Mouse (Mus musculus): Measurements from ENCODE around the gene Xxylt1. TPM values are rescaled to one million over a fixed set of nuclear protein-coding genes. Genes with fewer than 3 reads are reported as not detected.
A peak's percentile ranks its signal among the peaks of the same experiment; 100 is the strongest.

The Xxylt1 gene
- polyA plus RNA-seq, 1 experiment from 2014 or later = 11.7 TPM

DNA sequence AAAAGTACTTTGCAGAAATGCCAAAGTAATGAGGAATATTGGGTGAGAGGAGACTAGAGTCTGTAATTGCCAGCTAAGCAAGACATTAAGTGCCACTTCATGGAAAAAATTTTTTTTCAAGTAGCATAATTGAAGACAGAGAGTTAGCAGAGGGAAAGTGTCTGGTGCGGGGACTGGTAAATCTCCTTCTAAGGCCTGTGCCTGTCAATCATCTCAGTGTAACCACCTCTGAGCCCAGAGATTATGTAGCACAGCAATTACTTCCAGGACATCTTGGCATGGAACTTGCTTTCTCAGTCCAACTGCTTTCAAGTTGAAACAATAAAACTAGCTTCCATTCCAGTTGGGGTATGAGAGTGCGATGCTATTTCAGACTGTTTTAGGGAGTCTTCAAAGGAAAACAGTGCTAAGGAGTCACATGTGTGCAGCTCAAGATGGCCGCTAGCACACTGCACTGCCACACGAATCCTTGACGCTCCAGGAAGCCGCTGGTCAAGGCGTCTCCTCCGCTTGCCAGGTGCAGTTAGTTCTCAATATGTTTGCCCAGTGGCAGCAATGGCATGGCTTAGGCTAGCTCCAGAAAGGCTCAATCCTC lies 45.5 kb downstream of the Xxylt1 start:
- peak; percentile 53; the same call in 1 of the 2 replicates for ATAC-seq (ENCODE audit: low read depth)

DNA sequence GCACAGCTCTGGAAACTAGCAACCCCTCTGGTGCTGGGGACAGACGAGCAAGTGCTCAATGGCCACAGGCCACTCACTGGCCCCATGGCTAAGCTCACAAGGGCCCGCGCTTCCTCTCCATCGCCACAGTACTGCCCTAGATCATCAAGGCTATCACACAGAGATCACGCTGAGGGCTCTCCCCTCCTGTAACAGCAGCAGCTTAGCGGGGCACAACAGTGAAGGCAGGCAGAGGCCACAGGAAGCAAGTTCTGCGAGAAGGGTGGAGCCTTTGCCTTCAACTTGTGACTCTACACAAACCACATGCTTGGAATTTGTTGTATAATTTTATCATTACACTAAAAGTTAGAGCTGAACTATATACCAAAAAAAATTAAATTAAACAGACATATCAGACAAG lies 46.0 kb downstream of the Xxylt1 start:
- WGBS = 40% methylated on average over 7 of the region's 7 CpGs
- no peak overlapping the region for H3K9ac ChIP-seq (ENCODE audit: low read length)
- H3K27me3 ChIP-seq (ENCODE audit: control insufficient read depth, insufficient read depth, low read depth, low read length) = no peaks in the 10 kb centered on the region
- H3K27ac ChIP-seq (ENCODE audit: low read length) = peak overlapping the region; percentile 55; the same call in 1 of the 2 replicates
- H3K4me2 ChIP-seq (ENCODE audit: low read depth, low read length) = no peak overlapping the region
- H3K36me3 ChIP-seq (ENCODE audit: control insufficient read depth, insufficient read depth, low read length) = no peaks in the 10 kb centered on the region
- peaks cover 15% of the 10 kb centered on the region for H3K4me1 ChIP-seq (replicated peaks; ENCODE audit: control insufficient read depth, insufficient read depth, low read length)
- no peak overlapping the region for H3K4me3 ChIP-seq (ENCODE audit: low read length)
- ATAC-seq (ENCODE audit: low read depth) = peak; percentile 63
- H3K9me3 ChIP-seq (ENCODE audit: control insufficient read depth, low read length) = no peaks in the 10 kb centered on the region

More for the DNA sequence above, 45.5 kb downstream of the Xxylt1 start:
- Histone ChIP-seq H3K9me3 (ENCODE audit: control insufficient read depth, low read length) (no peaks in the 10 kb centered on the region), H3K4me1 (replicated peaks; ENCODE audit: control insufficient read depth, insufficient read depth, low read length) (peaks cover 15% of the 10 kb centered on the region), H3K4me3 (ENCODE audit: low read length) (no peak overlapping the region), H3K27ac (ENCODE audit: low read length) (no peak overlapping the region), H3K36me3 (ENCODE audit: control insufficient read depth, insufficient read depth, low read length) (no peaks in the 10 kb centered on the region), H3K27me3 (ENCODE audit: control insufficient read depth, insufficient read depth, low read depth, low read length) (no peaks in the 10 kb centered on the region), H3K9ac (ENCODE audit: low read length) (no peak overlapping the region), H3K4me2 (ENCODE audit: low read depth, low read length) (no peak overlapping the region)
- 76% methylated on average over 8 of the region's 8 CpGs for WGBS

DNA sequence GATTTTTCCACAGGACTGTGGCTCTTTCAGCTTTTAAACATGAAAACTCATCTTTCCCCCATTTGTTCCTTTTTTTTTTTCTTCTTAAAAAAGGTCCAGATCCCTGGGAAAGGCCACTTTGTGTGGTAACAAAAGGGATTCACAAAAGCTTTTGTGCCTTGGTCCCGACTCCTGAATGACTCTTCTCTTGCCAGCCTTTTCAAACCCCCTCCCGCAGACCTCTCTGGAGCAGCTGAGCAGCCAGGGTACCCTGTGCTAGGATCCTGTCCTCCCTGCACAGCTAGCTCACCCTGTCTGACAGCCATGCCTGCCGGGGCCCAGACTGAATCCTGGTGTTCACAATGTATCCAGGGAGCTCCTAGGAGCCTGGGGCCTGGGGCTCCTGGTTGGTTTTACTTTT lies 47.2 kb downstream of the Xxylt1 start:
- Histone ChIP-seq H3K27ac (ENCODE audit: low read length) (no peak overlapping the region), H3K9ac (ENCODE audit: low read length) (no peak overlapping the region)
- WGBS = 85% methylated on average over 3 of the region's 3 CpGs

DNA sequence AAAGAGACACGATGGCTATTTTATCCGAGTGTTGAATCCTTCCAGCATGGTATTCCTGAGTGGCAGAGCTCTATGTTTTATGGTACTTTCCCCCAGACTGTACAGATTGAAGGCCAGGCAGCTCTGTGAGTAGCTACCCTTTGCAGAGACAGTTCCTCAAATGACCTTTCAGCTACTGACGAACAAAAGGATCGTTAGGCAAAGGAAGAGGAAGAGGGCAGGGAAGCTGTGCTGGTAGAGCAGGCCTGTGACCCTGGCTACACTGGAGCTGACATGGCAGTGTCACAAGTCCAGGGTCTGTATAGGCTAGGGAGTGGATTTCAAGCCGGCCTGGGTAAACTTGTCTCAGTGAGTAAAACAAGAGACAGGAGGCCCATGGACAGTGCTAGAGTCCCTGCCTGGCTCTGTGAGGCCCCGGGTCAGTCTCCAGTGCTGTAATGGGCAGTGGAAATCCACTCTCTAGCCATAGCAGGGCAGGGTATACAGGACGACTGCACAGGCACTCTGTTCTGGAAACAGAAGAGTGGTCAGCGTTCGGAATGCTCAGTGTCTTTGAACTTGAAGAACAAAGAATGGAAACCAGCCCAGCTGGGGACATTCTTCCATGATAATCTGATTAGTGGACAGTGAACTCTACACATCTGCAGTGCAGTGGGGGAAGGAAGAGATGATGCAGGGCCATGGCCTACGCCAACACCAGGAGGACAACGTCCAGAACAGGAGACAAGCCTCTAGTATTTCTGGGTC lies 51.3 kb downstream of the Xxylt1 start:
- Histone ChIP-seq H3K4me2 (ENCODE audit: low read depth, low read length) (no peak overlapping the region), H3K27me3 (ENCODE audit: control insufficient read depth, insufficient read depth, low read depth, low read length) (no peaks in the 10 kb centered on the region), H3K36me3 (ENCODE audit: control insufficient read depth, insufficient read depth, low read length) (no peaks in the 10 kb centered on the region), H3K27ac (ENCODE audit: low read length) (no peak overlapping the region), H3K9ac (ENCODE audit: low read length) (no peak overlapping the region), H3K4me1 (replicated peaks; ENCODE audit: control insufficient read depth, insufficient read depth, low read length) (peaks cover 4% of the 10 kb centered on the region), H3K4me3 (ENCODE audit: low read length) (no peak overlapping the region), H3K9me3 (ENCODE audit: control insufficient read depth, low read length) (no peaks in the 10 kb centered on the region)
- no peak for ATAC-seq (ENCODE audit: low read depth)
- 62% methylated on average over 11 of the region's 11 CpGs for WGBS

More for the DNA sequence above, 47.2 kb downstream of the Xxylt1 start:
- H3K9me3 ChIP-seq (ENCODE audit: control insufficient read depth, low read length) = no peaks in the 10 kb centered on the region
- no peaks in the 10 kb centered on the region for H3K36me3 ChIP-seq (ENCODE audit: control insufficient read depth, insufficient read depth, low read length)
- no peak overlapping the region for H3K4me3 ChIP-seq (ENCODE audit: low read length)
- no peaks in the 10 kb centered on the region for H3K27me3 ChIP-seq (ENCODE audit: control insufficient read depth, insufficient read depth, low read depth, low read length)
- peaks cover 15% of the 10 kb centered on the region for H3K4me1 ChIP-seq (replicated peaks; ENCODE audit: control insufficient read depth, insufficient read depth, low read length)
- ATAC-seq (ENCODE audit: low read depth) = no peak
- H3K4me2 ChIP-seq (ENCODE audit: low read depth, low read length) = no peak overlapping the region

DNA sequence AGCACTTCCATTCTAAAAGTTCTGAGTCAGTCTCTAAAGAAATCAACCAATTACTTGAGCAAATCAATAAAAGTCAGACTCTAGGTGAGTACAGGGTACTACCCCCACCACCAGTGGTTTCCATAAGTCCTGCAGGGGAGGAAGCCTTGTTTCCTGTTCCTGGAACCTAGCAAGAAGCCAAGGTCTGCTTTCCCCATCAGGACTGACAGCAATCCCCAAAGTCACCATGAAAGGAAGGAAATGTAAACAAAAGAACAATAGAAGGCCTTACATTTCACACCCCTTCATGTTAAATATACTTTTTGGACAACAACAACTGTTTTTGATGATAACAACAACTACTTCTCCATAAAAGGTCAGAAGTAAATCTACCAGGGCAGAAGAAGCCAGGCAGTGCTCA lies 53.6 kb downstream of the Xxylt1 start:
- ATAC-seq (ENCODE audit: low read depth) = no peak
- Histone ChIP-seq H3K27ac (ENCODE audit: low read length) (no peak overlapping the region), H3K27me3 (ENCODE audit: control insufficient read depth, insufficient read depth, low read depth, low read length) (no peaks in the 10 kb centered on the region), H3K4me3 (ENCODE audit: low read length) (no peak overlapping the region), H3K36me3 (ENCODE audit: control insufficient read depth, insufficient read depth, low read length) (no peaks in the 10 kb centered on the region), H3K9me3 (ENCODE audit: control insufficient read depth, low read length) (no peaks in the 10 kb centered on the region), H3K4me2 (ENCODE audit: low read depth, low read length) (no peak overlapping the region), H3K9ac (ENCODE audit: low read length) (no peak overlapping the region), H3K4me1 (replicated peaks; ENCODE audit: control insufficient read depth, insufficient read depth, low read length) (no peaks in the 10 kb centered on the region)

DNA sequence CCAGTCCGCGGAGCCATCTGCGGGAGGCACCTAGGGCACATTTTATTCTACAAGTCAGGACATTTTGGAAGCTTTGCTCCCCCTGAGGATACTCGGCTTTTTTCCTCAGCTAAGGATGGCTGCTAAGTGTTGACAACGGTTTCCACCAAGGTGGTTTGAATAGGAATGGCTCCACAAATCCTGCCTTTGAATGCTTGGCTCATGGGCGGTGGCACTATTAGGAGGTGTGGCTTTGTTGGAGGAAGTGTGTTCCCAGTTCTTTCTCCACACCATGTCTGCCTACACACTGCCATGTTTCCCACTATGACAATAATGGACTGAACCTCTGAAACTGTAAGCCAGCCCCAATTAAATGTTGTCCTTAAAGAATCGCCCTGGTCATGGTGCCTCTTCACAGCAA lies 55.7 kb downstream of the Xxylt1 start:
- WGBS = 94% methylated on average over 7 of the region's 7 CpGs
- peaks cover 11% of the 10 kb centered on the region for H3K4me1 ChIP-seq (replicated peaks; ENCODE audit: control insufficient read depth, insufficient read depth, low read length)

DNA sequence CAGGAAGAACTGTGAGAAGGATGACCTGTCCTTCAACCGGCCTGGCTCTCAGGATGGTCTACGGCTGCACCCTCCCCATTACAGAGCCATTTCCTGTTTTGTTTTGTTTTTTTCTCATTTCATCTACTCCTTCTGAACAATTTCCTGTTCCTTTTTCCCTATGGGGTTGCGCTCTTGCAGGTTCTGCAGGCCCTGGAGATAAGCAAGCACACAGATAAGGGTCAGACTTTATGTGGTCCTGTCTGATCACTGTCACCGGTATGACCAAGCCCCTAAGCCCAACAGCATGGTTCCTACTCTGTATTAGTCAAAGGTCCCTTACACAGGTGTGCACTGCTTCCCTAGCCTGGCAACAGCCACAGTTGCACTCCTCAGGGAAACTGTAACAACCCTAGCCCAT lies 56.2 kb downstream of the Xxylt1 start:
- H3K27ac ChIP-seq (ENCODE audit: low read length) = no peak overlapping the region
- H3K9ac ChIP-seq (ENCODE audit: low read length) = no peak overlapping the region
- H3K4me1 ChIP-seq (replicated peaks; ENCODE audit: control insufficient read depth, insufficient read depth, low read length) = peaks cover 12% of the 10 kb centered on the region
- no peaks in the 10 kb centered on the region for H3K27me3 ChIP-seq (ENCODE audit: control insufficient read depth, insufficient read depth, low read depth, low read length)
- H3K4me3 ChIP-seq (ENCODE audit: low read length) = no peak overlapping the region
- H3K4me2 ChIP-seq (ENCODE audit: low read depth, low read length) = no peak overlapping the region
- H3K9me3 ChIP-seq (ENCODE audit: control insufficient read depth, low read length) = no peaks in the 10 kb centered on the region
- ATAC-seq (ENCODE audit: low read depth) = no peak
- H3K36me3 ChIP-seq (ENCODE audit: control insufficient read depth, insufficient read depth, low read length) = no peaks in the 10 kb centered on the region
- 60% methylated on average over 4 of the region's 4 CpGs for WGBS

More for the DNA sequence above, 55.7 kb downstream of the Xxylt1 start:
- H3K36me3 ChIP-seq (ENCODE audit: control insufficient read depth, insufficient read depth, low read length) = no peaks in the 10 kb centered on the region
- H3K9me3 ChIP-seq (ENCODE audit: control insufficient read depth, low read length) = no peaks in the 10 kb centered on the region
- ATAC-seq (ENCODE audit: low read depth) = no peak
- H3K27ac ChIP-seq (ENCODE audit: low read length) = no peak overlapping the region
- no peaks in the 10 kb centered on the region for H3K27me3 ChIP-seq (ENCODE audit: control insufficient read depth, insufficient read depth, low read depth, low read length)
- no peak overlapping the region for H3K4me2 ChIP-seq (ENCODE audit: low read depth, low read length)
- no peak overlapping the region for H3K9ac ChIP-seq (ENCODE audit: low read length)
- no peak overlapping the region for H3K4me3 ChIP-seq (ENCODE audit: low read length)

DNA sequence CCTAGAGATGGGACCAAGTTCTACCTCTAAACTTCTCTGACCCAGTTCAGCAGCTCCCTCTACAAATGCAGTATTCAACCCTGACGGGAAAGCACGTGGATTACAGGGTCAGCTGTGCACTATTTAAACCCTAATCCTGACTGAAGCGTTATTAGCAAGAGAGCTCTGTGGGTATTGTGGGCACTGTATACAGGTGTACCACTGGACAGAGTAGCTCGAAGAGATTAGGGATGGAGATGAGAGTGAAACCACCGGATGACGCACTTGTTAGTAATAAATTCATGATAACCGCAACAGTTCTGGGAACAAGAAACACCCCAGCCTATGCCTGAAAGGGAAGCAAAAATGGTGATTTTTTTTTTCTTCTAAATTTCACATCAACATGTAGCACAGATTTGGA lies 57.0 kb downstream of the Xxylt1 start:
- ATAC-seq (ENCODE audit: low read depth) = no peak
- H3K9ac ChIP-seq (ENCODE audit: low read length) = no peak overlapping the region
- H3K27me3 ChIP-seq (ENCODE audit: control insufficient read depth, insufficient read depth, low read depth, low read length) = no peaks in the 10 kb centered on the region
- no peak overlapping the region for H3K27ac ChIP-seq (ENCODE audit: low read length)
- no peak overlapping the region for H3K4me2 ChIP-seq (ENCODE audit: low read depth, low read length)
- peaks cover 18% of the 10 kb centered on the region for H3K4me1 ChIP-seq (replicated peaks; ENCODE audit: control insufficient read depth, insufficient read depth, low read length)
- 90% methylated on average over 7 of the region's 7 CpGs for WGBS
- H3K4me3 ChIP-seq (ENCODE audit: low read length) = no peak overlapping the region
- H3K9me3 ChIP-seq (ENCODE audit: control insufficient read depth, low read length) = no peaks in the 10 kb centered on the region
- H3K36me3 ChIP-seq (ENCODE audit: control insufficient read depth, insufficient read depth, low read length) = no peaks in the 10 kb centered on the region

DNA sequence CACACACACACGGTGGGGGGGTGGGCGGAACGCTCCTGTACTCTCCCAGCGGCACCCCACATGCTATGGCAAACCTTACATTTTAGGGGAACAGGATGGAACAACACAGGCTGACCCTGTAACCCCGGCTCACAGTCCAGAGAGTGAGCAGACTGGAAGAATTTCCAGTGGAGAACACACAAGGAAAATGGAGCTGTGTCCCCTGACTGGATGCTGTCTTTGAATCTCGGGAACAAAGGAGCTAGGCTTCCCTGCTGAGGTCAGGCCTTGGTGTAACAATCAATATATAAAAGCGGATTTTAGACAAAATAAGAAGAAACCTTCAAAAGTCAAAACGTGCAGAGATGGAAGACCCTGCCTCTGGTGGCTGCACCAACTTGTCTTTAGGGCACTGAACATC lies 57.4 kb downstream of the Xxylt1 start:
- Histone ChIP-seq H3K36me3 (ENCODE audit: control insufficient read depth, insufficient read depth, low read length) (no peaks in the 10 kb centered on the region), H3K4me1 (replicated peaks; ENCODE audit: control insufficient read depth, insufficient read depth, low read length) (peaks cover 19% of the 10 kb centered on the region), H3K27me3 (ENCODE audit: control insufficient read depth, insufficient read depth, low read depth, low read length) (no peaks in the 10 kb centered on the region), H3K4me2 (ENCODE audit: low read depth, low read length) (no peak overlapping the region), H3K9me3 (ENCODE audit: control insufficient read depth, low read length) (no peaks in the 10 kb centered on the region), H3K4me3 (ENCODE audit: low read length) (no peak overlapping the region), H3K27ac (ENCODE audit: low read length) (no peak overlapping the region), H3K9ac (ENCODE audit: low read length) (no peak overlapping the region)
- 86% methylated on average over 8 of the region's 8 CpGs for WGBS
- ATAC-seq (ENCODE audit: low read depth) = no peak
